Mouse (Mus musculus) heart, embryonic 15.5 days (tissue): Measurements from ENCODE around the gene Ccdc171. TPM values are rescaled to one million over a fixed set of nuclear protein-coding genes. Genes with fewer than 3 reads are reported as not detected.
"Not testable (repeated sequence)": the region's sequence is repeated elsewhere in the genome, so short reads cannot be mapped to it uniquely, and the experiment has no call there.

Experiments
- ATAC-seq: fragments of 200-750 bp; cut with Nextera tagmentation; replicated peaks from 2 replicates; pipeline ENCODE4 v1.8.0; 2017; ENCODE audit warnings: low read depth, moderate TSS enrichment; ENCODE audit not compliant: insufficient number of reproducible peaks, insufficient read depth, low FRiP score
- H3K27ac ChIP-seq: fragments of 300-500 bp; sonication (generic); 2 replicates; pipeline ENCODE4 v1.5.1; 2015; ENCODE audit warnings: mild to moderate bottlenecking, inconsistent platforms
- H3K27me3 ChIP-seq: fragments of 300-500 bp; sonication (generic); 2 replicates; pipeline ENCODE4 v1.6.1; 2015; ENCODE audit warnings: inconsistent platforms
- H3K36me3 ChIP-seq: fragments of 300-500 bp; sonication (generic); 2 replicates; pipeline ENCODE4 v1.6.1; 2015; ENCODE audit warnings: mild to moderate bottlenecking, inconsistent platforms
- H3K4me1 ChIP-seq: fragments of 300-500 bp; sonication (generic); replicated peaks from 2 replicates; pipeline ENCODE4 v1.6.1; 2015; ENCODE audit warnings: inconsistent platforms
- H3K4me2 ChIP-seq: fragments of 300-500 bp; sonication (generic); 2 replicates; pipeline ENCODE4 v1.6.1; 2015; ENCODE audit warnings: inconsistent platforms, mild to moderate bottlenecking, moderate library complexity
- H3K4me3 ChIP-seq: fragments of 300-500 bp; sonication (generic); 2 replicates; pipeline ENCODE4 v1.5.1; 2015; ENCODE audit warnings: mild to moderate bottlenecking, inconsistent platforms
- H3K9ac ChIP-seq: fragments of 300-500 bp; sonication (generic); 2 replicates; pipeline ENCODE4 v1.6.1; 2015; ENCODE audit warnings: mild to moderate bottlenecking, inconsistent platforms
- H3K9me3 ChIP-seq: fragments of 300-500 bp; sonication (generic); replicated peaks from 2 replicates; pipeline ENCODE4 v1.6.1; 2016; ENCODE audit warnings: inconsistent platforms
- WGBS: fragments of 180-500 bp; shearing (Covaris S2); methylation state at CpG from one replicate; pipeline ENCODE4 v1.1.7; 2015; ENCODE audit warnings: mixed read lengths; 5-methylcytosine and 5-hydroxymethylcytosine counted together
- polyA plus RNA-seq: library from polyadenylated mRNA; unstranded; fragments of >200 nt; fragmentation: Nextera tagmentation; extraction: Ambion mirVana; gene quantifications from 2 replicates; pipeline ENCODE4 v1.2.1, GENCODE M21; 2015

Gene Ccdc171
- polyA plus RNA-seq, 1 experiment from 2014 or later: 3.3 TPM

DNA sequence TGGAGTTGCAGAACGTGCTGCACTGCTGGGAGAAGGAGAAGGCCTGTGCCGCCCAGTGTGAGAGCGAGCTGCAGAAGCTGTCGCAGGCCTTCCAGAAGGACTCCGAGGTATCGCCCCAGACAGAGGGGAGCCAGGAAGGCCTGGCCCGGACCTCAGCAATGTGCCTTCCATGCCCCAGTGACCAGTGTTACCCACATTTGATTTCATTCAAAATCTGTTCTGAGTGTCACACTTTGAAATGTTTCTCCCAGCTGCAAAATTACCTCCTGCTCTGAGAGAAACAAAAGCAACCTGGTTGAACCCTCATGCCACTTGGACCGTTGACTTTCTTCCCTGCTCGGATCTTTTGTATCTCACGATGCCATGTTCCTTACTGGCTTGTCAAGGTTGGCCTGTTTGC, 133.1 kb downstream of the Ccdc171 start:
- no peak overlapping the region for H3K4me3 ChIP-seq
- H3K9ac ChIP-seq: no peak overlapping the region
- H3K27me3 ChIP-seq: no peaks in the 10 kb centered on the region
- no peak for ATAC-seq
- no peaks in the 10 kb centered on the region for H3K36me3 ChIP-seq
- H3K27ac ChIP-seq: no peak overlapping the region
- no peaks in the 10 kb centered on the region for H3K9me3 ChIP-seq
- 87% methylated on average over 10 of the region's 10 CpGs for WGBS
- peaks cover 15% of the 10 kb centered on the region for H3K4me1 ChIP-seq
- H3K4me2 ChIP-seq: no peak overlapping the region

GRCm38 (mm10) chr4:83659411-83659810, 134.1 kb downstream of the Ccdc171 start:
- no peaks in the 10 kb centered on the region for H3K9me3 ChIP-seq
- 64% methylated on average over 11 of the region's 11 CpGs for WGBS
- no peak overlapping the region for H3K9ac ChIP-seq
- H3K27ac ChIP-seq: no peak overlapping the region
- no peaks in the 10 kb centered on the region for H3K27me3 ChIP-seq
- no peak overlapping the region for H3K4me2 ChIP-seq
- H3K36me3 ChIP-seq: no peaks in the 10 kb centered on the region
- ATAC-seq: no peak
- H3K4me3 ChIP-seq: no peak overlapping the region
- H3K4me1 ChIP-seq: peaks cover 15% of the 10 kb centered on the region

DNA sequence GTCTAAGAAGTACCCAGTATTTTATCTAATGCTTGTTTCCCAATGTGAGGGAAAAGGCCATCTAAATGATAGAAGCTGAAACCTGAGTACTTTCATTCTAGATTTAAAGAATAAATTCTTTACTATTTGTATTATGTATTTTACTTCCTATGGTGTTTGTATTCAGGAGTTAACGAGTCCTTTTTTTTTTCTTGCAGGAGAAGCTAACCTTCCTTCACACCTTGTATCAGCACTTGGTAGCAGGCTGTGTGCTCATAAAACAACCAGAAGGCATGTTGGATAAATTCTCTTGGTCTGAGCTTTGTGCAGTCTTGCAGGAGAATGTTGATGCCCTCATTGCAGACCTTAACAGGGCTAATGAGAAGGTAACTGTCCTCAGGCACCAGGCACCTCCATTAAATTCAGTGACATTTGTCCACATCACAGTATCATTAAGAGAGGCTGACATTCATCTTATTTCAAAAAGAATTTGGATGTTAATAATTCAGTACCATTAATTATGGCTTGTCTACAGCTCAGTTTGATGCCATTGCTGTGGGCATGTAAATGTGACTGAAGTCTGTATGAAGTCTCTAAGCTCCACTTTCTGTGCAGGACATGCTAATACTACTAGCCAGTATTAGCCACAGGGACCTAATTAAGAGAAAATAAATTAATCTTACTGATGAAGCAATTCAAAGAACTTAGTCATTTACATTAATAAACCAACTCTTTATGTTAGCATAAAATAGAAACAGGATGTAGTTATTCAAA, 136.3 kb downstream of the Ccdc171 start:
- H3K4me3 ChIP-seq: no peak overlapping the region
- no peaks in the 10 kb centered on the region for H3K36me3 ChIP-seq
- H3K27ac ChIP-seq: no peak overlapping the region
- H3K9ac ChIP-seq: no peak overlapping the region
- H3K4me2 ChIP-seq: no peak overlapping the region
- no peak for ATAC-seq
- no peaks in the 10 kb centered on the region for H3K27me3 ChIP-seq
- peaks cover 3% of the 10 kb centered on the region; the same call in 1 of the 2 replicates for H3K4me1 ChIP-seq
- 83% methylated on average over 1 of the region's 1 CpGs for WGBS
- H3K9me3 ChIP-seq: 0 out of 2 replicates have a peak, but pooled peaks cover 4% of the 10 kb centered on the region

- Histone ChIP-seq H3K27ac (no peak overlapping the region), H3K36me3 (no peaks in the 10 kb centered on the region), H3K4me1 (no peaks in the 10 kb centered on the region), H3K4me3 (no peak overlapping the region), H3K27me3 (no peaks in the 10 kb centered on the region), H3K9ac (no peak overlapping the region), H3K9me3 (0 out of 2 replicates have a peak, but pooled peaks cover 4% of the 10 kb centered on the region), H3K4me2 (no peak overlapping the region)
- no peak for ATAC-seq
- WGBS: 85% methylated on average over 4 of the region's 4 CpGs
Observed at GRCm38 (mm10) chr4:83662301-83662700, 137.0 kb downstream of the Ccdc171 start.

- no peak overlapping the region for H3K4me3 ChIP-seq
- WGBS: 47% methylated on average over 2 of the region's 2 CpGs
- no peaks in the 10 kb centered on the region for H3K36me3 ChIP-seq
- no peaks in the 10 kb centered on the region for H3K27me3 ChIP-seq
- 0 out of 2 replicates have a peak, but pooled peaks cover 4% of the 10 kb centered on the region for H3K9me3 ChIP-seq
- no peak for ATAC-seq
- no peaks in the 10 kb centered on the region for H3K4me1 ChIP-seq
- H3K9ac ChIP-seq: no peak overlapping the region
- H3K4me2 ChIP-seq: no peak overlapping the region
- no peak overlapping the region for H3K27ac ChIP-seq
Observed at GRCm38 (mm10) chr4:83669552-83669951, 144.2 kb downstream of the Ccdc171 start.

DNA sequence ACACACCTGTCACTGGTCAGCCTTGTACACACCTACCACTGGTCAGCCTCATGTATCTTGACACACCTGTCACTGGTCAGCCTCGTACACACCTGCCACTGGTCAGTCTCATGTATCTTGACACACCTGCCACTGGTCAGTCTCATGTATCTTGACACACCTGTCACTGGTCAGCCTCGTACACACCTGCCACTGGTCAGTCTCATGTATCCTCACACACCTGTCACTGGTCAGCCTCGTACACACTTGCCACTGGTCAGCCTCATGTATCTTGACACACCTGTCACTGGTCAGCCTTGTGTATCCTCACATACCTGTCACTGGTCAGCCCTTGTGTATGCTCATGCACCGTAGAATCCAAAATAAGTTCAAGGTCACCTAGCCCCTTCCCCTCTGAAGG, 150.0 kb downstream of the Ccdc171 start:
- not testable (repeated sequence) for H3K27ac ChIP-seq, H3K4me2 ChIP-seq, H3K9ac ChIP-seq, ATAC-seq, H3K4me1 ChIP-seq, H3K27me3 ChIP-seq, H3K4me3 ChIP-seq, H3K36me3 ChIP-seq, H3K9me3 ChIP-seq
- WGBS: 82% methylated on average over 4 of the region's 4 CpGs

DNA sequence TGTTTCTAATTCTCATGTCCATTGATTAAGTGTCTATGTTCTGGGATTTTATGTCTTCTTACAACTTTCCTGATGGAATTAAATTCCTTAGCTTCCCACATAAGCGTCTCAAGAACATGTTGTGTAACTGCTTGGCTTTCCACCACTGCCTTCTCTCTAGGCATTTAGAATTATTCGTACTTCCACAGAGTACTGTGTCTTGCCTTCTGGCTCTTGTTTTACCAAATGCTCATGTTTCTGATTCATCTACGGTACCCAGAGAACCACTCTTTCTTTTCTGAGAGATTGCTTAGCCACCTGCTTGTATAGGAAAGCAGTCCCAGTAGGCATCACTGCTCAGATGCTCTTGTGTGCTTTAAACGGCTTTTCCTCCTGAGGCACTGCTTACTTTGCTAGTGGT, 151.1 kb downstream of the Ccdc171 start:
- no peak overlapping the region for H3K4me3 ChIP-seq
- ATAC-seq: no peak
- no peaks in the 10 kb centered on the region for H3K9me3 ChIP-seq
- 87% methylated on average over 4 of the region's 4 CpGs for WGBS
- no peaks in the 10 kb centered on the region for H3K4me1 ChIP-seq
- H3K27ac ChIP-seq: no peak overlapping the region
- no peak overlapping the region for H3K4me2 ChIP-seq
- H3K9ac ChIP-seq: no peak overlapping the region
- no peaks in the 10 kb centered on the region for H3K27me3 ChIP-seq
- no peaks in the 10 kb centered on the region for H3K36me3 ChIP-seq

DNA sequence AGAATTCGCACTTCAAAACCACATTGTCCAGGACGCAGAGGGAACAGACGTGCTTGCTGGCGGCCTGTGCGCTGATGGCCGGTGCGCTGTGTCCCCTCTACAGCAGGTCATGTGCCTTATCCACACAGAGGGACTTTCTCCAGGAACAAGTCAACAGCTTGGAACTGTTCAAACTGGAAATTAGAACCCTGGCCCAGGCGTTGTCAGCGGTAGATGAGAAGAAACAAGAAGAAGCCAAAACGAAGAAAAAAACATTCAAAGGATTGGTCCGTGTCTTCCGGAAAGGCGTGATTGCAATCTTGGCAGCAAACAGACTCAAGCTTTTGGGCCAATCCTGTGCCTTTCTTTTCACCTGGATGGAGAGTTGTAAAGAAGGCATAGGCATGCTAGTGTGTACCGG, 155.7 kb downstream of the Ccdc171 start:
- no peaks in the 10 kb centered on the region for H3K4me1 ChIP-seq
- no peak overlapping the region for H3K27ac ChIP-seq
- H3K9ac ChIP-seq: no peak overlapping the region
- no peaks in the 10 kb centered on the region for H3K36me3 ChIP-seq
- no peaks in the 10 kb centered on the region for H3K9me3 ChIP-seq
- H3K27me3 ChIP-seq: no peaks in the 10 kb centered on the region
- ATAC-seq: no peak
- WGBS: 90% methylated on average over 14 of the region's 14 CpGs
- H3K4me2 ChIP-seq: no peak overlapping the region
- no peak overlapping the region for H3K4me3 ChIP-seq

- H3K9me3 ChIP-seq: no peaks in the 10 kb centered on the region
- WGBS: 77% methylated on average over 7 of the region's 7 CpGs
- no peak overlapping the region for H3K4me2 ChIP-seq
- H3K27ac ChIP-seq: no peak overlapping the region
- H3K9ac ChIP-seq: no peak overlapping the region
- ATAC-seq: no peak
- H3K27me3 ChIP-seq: no peaks in the 10 kb centered on the region
- H3K4me3 ChIP-seq: no peak overlapping the region
- H3K36me3 ChIP-seq: no peaks in the 10 kb centered on the region
- no peaks in the 10 kb centered on the region for H3K4me1 ChIP-seq
Observed at GRCm38 (mm10) chr4:83682866-83683265, 157.5 kb downstream of the Ccdc171 start.

DNA sequence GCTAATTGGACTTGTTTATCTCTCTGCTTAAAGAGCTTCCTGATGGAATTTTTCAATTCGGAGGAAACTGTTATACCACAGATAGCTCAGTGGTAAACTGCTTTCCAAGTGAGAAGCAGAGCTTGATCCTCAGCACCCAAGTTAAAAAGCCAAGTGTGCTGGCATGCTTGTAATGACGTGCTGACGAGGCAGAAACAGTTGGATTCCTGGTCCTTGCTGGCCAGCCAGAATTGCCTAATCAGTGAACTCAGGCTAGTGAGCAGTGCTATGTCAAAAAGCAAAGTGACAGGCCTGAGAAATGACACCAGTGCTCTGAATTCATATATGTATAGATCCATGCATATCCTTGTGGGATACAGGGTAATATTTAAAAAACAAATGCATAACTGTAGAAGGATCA, 174.8 kb downstream of the Ccdc171 start:
- Histone ChIP-seq H3K9me3 (no peaks in the 10 kb centered on the region), H3K4me1 (no peaks in the 10 kb centered on the region), H3K27me3 (no peaks in the 10 kb centered on the region), H3K36me3 (no peaks in the 10 kb centered on the region), H3K27ac (no peak overlapping the region), H3K4me3 (no peak overlapping the region), H3K9ac (no peak overlapping the region), H3K4me2 (no peak overlapping the region)
- WGBS: 24% methylated on average over 3 of the region's 3 CpGs
- no peak for ATAC-seq

DNA sequence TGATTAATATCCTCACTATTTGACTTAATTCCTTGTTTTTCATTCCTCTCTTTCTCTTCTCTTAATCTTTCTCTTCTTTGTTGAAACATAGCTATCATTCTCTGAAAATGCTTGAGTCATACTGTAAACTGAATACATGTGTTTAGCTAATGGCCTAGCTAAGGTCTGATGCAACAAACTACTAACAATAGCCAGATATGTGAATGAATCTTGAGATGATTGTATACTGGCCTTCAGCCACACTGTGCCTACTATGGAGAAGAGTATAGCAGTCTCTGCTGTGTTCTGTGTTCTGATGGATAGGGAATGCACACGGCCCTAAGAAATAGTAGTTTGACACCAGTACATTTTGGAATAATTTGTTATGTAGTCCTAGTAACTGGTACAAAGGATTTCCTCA, 191.7 kb downstream of the Ccdc171 start:
- H3K27me3 ChIP-seq: no peaks in the 10 kb centered on the region
- 83% methylated on average over 1 of the region's 1 CpGs for WGBS
- no peak overlapping the region for H3K4me2 ChIP-seq
- H3K9ac ChIP-seq: no peak overlapping the region
- H3K4me1 ChIP-seq: no peaks in the 10 kb centered on the region
- H3K27ac ChIP-seq: no peak overlapping the region
- no peak for ATAC-seq
- no peaks in the 10 kb centered on the region for H3K9me3 ChIP-seq
- H3K4me3 ChIP-seq: no peak overlapping the region
- H3K36me3 ChIP-seq: no peaks in the 10 kb centered on the region

DNA sequence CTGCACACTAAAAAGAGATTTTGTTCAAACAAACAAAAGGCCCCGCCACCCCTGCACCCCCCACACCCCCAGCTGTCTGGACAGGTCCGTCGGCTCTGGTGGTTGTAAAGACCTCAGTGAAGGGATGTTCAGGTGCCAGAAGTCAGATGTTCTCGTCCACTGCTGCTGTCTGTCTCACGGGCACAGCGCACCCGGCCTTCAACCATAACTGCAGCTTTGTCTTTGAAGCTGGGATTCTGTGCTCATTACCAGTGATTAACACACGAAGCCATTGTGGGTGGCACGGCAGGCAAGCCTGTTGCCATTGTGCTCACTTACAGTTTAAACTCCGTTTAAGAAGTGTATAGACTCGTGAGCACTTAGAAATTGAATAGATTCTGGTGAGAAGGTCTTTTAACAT, 194.5 kb downstream of the Ccdc171 start:
- no peak overlapping the region for H3K4me3 ChIP-seq
- H3K27me3 ChIP-seq: no peaks in the 10 kb centered on the region
- H3K27ac ChIP-seq: no peak overlapping the region
- H3K4me1 ChIP-seq: no peaks in the 10 kb centered on the region
- 67% methylated on average over 11 of the region's 11 CpGs for WGBS
- H3K36me3 ChIP-seq: no peaks in the 10 kb centered on the region
- H3K9ac ChIP-seq: no peak overlapping the region
- H3K4me2 ChIP-seq: no peak overlapping the region
- no peak for ATAC-seq
- no peaks in the 10 kb centered on the region for H3K9me3 ChIP-seq
